Mouse (Mus musculus) adipocyte (in vitro differentiated cells): Measurements from ENCODE around the gene Cdrt4.
A peak's percentile ranks its signal among the peaks of the same experiment; 100 is the strongest.

Experiments used
- DNase-seq: peaks from one replicate; pipeline ENCODE4 v3.0.0-alpha.2; 2016; ENCODE audit warnings: low spot score

The Cdrt4 gene

DNA sequence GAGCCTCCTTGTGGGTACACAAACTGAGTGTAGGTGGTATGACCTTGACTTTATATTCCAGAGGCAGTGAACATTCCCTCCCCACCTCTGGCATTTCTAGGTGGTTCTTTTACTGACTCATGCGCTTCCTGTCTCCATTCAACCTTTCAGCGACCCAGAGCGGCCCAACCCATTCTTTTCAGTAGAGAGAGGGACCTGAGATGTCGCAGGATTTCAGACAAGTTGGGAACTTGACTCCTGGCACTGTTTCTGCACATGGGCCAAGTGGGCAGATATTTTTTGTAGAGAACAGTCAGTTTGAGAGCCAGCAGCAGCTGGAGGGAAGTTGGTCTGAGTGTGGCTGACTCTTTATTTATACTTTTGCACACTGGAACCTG lies 45.5 kb downstream of the Cdrt4 start:
- DNase-seq, result peak; percentile 36

DNA sequence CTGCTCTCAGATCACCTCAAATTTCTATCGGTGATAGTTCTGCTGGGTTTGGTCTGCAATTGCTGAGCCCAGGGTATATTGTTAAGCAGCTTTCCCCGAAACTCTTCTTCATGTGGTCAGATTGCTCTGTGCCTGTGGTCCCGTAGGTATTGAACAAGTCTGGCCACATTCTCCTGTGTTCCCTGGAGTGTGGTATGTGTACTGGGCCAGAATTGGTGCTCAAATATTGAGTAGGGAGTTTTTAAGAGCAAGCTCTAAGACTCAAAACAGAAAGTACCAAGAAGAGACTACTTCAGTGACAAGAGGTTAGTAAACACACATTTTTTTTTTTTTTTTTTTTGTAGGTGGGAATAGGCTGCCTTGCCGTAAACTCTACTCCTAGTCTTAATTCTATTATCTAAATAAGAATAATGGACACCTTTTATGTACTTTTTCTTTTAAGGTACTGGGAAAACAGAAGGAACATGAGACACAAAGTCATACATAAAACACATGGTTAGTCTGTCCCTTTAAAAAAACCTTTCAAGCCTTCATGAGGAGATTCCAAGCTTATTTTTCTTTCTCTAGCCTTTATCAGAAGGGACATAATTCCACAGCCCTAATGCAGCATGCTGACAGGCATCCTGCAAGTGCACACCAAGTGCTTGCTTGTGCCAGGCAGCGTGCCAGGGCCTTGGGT lies 46.2 kb downstream of the Cdrt4 start:
- peak; percentile 60 for DNase-seq

DNA sequence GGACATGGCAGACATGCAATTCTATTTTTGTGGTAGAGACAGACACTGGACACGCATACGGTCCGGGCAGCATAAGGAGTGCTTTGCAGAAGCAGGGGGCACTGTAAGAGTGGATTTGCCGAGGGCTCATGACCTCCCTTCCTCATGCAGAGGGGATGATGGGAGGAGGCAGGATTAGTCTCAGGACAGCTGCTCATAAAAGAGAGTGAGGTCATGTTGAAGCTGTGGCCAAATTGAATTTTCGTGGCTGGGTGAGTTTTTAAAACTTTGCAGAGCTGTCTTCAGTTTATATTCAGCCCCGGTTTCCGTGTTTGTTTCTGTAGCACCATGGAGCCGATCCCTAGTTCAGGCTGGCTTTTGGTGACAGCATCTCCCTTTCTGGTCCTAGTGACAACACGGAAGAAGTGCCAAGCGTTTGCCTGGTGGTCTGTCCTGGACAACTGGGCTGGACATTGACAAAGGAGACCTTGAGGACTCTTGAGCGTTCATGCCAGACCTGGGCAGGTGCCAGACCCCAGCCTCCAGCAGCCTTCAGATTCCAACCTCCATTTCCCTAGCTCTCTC lies 46.8 kb downstream of the Cdrt4 start:
- DNase-seq, result no peak

DNA sequence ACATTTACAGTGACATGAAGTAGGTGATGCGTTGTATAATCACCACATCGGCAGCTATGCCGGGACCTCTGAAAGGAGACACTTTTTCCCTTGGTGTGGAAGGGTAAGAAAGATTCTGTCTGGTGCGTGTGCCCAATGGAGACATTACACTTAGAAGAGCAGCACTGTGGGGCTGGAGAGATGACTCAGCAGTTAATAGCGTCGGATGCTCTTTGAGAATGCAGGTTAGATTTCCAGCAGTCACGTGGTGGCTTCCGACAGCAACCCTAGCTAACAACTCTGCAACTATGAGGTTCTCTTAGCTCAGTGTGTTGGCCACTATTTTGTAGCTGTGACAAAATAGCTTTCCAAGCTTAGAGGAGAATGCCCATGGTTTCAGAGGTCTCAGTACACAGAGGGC lies 49.1 kb downstream of the Cdrt4 start:
- no peak for DNase-seq

DNA sequence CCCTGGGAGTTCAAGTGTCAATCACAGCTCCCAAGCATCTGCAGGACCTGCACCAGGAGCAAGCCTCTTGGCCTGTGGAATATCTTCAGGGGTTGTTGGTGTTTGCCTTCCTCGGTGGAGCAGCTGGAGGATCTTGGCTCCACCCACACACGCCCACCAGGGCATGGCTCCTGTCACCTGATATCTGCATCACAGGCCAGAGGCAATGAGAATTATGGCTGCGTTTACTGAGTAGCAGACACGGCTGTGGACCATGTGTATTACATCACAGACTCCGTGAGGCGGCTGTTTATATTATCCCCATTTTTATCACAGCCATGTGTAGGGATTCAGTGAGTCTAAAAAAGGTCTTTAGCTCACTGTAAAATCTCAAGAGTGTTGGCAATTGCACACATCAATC lies 53.6 kb downstream of the Cdrt4 start:
- no peak for DNase-seq

DNA sequence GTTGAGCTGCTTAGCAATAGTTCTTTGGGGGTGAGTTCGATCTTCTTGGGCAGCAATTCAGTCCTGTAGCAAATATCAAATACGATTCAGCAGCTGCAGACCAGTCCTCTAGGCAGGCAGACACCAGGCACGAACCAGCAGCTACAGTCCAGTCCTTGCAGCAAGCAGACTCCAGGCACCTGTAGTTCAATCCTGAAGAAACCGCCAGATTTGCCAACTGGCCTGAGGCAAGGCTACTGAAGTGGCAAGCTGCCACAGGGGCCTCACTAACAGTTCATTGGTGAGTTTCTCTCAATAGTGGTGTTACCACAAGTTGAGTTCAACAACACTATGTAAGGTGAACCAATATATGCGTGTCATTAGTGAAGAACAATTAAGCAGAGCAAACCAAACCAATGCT lies 56.4 kb downstream of the Cdrt4 start:
- DNase-seq, result no peak

DNA sequence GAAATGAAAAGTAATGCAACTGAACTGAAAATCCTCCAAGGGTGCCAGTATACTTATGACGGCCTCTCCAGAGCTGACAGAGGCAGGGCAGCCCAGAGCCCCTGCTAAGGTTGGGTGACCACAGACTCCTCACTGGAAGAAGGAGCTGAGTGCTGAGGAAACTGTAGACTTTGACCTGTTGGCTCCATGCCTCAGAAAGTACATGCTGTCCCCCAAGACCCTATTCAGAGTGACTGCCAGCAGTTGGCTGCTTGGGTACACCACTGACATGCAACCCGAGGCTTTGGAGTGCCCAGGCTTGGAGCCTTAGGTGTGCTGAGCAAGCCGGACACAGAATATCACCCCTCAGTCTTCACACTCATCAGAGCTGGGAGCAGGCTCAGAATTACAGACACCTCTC lies 57.0 kb downstream of the Cdrt4 start:
- DNase-seq, result no peak

DNA sequence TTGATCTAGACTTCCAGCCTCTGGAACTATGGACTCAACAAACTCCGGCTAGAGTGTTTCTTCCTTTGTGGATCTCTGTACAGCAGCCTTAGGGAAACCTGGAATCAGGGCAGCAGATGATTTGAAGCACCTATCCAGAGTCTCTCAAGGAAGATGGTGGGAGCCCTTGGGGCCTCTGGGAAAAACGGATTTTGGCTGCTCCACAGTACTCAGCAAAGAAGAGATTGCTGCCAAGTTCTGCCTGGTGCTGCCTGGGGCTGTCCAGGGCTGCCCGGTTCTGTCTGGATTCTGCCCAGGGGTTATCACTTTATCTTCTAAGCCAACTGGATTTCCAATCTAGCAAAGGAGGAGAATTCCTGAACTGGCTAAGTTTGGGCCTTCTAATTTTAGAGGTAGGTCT lies 58.8 kb downstream of the Cdrt4 start:
- DNase-seq, result peak; percentile 57

DNA sequence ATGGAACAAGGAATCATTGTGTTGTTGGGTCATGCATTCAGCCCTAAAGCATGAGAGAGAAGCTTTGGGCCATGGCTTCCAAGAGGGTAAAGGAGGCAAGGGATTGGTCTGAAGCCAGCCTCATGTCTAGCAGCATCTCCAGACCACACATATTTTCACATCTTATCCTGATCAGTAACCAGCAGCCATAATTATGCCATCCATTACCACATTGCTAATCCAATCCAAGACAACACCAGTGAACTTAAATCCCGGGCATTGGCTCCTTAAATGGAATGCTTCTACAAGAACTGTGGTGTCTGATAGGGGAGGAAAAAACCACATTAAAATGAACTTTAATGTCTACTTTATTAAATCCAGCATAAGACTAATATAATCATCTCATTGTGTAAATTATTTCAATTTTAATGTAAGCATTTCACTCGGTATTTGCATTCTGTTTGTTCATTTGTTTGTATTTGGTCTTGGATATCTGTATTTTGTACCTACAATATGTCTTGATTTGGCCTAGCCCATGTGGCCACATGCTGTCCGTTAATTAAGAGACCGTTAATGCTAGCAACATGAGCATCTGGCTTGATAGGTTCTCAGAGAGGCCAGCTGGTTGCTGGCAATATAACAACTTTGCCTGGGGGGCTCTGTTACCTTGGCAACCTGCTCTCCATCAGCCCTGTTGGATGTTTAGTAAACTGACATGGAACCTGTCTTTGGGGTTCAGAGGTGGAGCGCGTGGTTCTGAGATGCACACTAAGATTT lies 66.5 kb downstream of the Cdrt4 start:
- DNase-seq, result no peak

DNA sequence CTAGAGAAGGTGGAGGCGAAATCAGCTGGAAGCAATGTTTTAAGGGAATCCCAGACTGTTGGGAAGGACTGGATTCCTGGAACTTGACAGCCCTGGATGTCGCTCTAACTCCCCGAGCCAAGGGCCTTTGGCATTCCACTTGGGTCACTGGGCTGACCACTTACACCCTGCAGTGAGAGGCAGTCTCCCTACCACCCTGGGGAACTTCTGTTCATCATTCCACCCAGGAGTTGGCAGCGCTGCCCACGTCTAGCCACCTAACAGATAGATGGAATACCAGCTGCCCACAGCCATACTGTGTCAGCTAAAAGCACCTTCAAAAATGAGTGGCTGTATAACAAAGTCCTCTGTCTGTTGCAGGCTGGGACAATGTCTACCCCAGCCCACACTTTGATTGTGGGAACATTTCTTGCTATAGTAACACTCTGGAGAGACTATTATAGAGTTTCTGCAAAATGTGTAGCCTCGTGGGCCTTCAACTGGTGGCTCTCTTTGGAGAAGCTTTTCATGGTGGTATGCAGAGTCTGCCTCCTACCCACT lies 67.2 kb downstream of the Cdrt4 start:
- no peak for DNase-seq

DNA sequence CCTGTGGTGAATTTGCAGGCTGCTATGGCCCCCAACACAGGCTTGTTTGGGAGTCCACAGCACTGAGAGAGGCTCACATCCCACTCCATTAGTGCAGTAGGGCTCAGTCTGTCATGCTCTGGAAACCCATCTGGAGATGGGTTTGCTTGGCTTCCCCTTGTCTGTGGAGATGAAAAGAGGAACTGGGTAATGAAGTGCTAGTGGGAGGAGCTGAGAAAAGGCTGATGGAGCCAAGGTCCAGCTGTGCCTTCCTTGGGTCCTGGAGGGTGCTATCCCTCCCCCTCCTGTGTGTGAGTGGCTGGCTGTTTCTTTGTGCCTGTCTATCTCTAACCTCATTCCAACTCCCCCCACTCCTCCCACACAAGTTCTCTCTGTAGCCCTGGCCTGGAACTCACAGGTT lies 69.6 kb downstream of the Cdrt4 start:
- no peak for DNase-seq

DNA sequence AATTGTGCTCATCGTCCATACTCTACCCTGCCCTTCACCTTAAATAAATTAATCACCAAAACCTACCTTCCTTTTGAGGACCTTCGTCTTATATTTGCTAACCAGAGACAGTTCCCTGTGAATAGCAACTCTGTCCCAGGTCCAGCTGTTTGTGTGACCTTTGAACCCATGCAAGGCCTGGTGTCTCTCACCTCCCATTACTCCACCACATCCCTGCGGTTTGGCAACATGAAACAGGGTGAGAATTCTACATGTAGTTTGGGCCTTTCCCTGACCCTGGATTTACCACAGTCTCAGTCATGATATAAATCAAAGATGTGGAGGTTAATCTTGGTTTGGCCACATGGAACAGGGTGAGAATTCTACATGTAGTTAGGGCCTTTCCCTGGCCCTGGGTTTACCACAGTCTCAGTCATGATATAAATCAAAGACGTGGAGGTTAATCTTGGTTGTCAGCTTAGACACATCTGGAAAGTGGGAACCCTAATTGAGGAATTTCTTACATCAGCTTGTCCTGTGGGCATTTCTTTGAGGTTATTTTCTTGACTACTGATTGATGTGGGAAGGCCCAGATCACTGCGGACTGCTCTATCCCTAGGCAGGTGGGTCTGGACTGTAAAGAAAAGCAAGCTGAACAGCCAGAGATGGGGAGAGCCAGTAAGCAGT lies 70.3 kb downstream of the Cdrt4 start:
- DNase-seq, result no peak

DNA sequence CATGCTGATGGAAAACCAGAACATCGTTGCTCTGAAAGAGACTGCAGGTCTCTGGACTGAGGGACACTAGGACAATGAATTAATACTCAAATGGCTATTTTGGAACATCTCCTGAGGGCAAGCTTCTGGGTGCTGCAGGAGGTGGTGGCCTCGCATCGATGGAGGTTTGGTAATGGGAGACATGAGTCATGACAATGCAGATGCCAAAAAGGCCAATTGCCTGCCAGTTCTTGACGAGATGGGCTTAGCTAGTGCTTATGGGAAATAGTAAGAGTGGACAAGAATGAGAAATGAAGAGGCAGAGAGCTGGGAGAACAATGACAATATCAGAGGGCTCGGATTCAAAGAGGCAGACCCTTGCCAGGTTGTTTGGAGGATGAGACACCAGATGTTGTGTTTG lies 72.5 kb downstream of the Cdrt4 start:
- DNase-seq, result peak; percentile 57

DNA sequence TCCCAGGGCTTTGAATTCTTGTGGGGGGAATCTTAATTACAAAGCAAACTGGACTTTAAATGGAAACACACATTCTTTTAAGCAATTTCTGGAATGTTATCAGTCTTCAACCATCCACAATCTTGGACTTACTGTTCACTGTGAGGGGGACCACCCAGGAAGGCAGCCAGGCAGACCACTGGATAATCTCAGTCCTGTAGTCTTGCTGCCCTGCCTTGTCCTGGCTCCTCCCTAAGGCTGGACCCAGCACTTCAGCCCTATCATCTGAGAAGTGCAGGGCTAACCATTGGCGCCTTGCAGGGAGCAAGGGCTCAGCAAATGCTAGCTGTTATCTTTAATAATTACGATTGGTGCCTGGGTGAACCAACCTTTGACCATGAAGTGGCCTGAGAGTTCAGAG lies 73.1 kb downstream of the Cdrt4 start:
- no peak for DNase-seq

DNA sequence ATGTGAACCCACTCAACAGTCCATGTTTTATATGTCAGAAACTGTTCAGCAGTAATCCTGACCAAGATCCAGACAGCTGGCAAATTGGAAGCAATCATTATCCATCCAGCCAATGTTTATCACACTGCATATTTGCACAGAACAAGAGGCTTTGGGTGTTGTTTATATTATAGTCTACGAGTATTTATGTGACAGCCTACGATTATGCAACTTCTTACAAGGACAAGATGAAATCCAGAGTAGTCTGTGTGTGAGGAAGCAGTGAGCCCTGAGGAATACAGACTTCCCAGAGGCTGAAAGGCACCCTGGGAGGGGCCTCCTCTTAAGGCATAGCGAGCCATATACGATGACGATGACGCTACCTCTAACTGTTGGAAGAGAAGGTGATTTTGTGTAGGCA lies 74.5 kb downstream of the Cdrt4 start:
- peak; percentile 33 for DNase-seq

DNA sequence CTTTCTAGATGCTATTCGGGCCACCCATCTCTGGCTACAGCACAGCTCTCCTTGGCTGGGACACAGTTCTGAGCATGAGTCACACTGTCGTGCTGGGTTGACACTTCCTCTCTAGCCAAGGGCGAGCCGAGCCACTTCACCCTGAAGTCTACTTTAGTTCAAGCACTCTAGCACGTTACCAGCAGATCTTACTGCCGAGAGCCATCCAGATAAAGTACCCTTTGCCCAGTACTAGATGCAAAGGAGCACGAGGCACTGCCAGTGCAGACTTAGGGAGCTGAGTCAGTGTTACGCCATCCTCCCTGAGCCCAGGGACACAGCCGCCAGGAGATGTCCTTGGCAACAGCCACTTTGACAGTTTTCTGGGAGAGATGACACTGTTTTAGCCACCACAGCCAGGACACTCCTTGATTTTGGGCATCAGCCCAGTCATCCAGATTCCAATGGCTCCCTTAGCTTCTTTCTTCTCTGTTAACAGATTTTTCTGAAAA lies 75.7 kb downstream of the Cdrt4 start:
- peak; percentile 88 for DNase-seq

DNA sequence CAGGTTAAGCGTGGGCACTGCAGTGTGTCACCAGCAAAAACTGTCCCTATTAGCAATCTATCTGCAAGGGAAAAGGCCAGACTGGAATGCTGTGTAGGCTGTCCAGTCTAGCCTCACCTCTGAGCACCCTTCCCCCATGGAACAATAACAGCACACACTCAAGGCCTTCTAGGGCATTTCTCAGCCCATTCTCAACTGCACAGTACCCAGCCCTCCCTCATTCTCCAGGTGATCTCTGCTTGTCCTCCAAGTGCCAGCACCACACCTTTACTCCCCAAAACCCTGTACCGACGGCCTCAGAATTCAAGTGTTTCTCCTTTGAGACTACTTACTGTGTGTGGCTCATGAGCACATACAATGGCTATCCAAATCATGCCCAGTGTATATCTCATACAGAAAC lies 77.1 kb downstream of the Cdrt4 start:
- DNase-seq, result no peak

DNA sequence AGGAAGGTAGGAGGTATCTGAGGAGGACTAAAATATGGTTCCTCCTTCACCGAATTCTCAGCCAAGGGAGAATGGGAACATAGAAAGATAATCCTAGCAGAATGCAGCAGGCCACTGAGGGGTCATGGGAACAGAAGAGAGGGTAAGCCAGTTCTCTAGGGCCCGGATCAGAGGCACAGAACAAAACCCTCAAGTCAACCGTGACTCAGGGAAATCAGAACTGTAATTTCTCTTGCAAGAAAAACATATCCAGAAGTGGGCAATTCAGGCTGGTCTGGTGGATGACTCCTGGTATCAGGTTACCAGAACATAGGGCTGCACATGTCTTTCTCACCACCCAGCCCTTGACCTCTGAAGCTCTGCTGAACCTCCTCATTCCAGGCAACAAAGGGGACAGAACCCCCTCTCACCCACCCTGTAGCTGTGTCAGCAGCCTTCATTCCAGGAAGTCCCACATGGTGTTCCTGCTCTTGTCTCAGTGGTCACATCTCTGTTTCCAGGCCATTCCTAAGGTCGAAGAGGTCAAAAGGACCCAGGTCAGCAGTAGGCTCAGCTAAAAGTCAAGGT lies 78.2 kb downstream of the Cdrt4 start:
- DNase-seq, result peak; percentile 36

DNA sequence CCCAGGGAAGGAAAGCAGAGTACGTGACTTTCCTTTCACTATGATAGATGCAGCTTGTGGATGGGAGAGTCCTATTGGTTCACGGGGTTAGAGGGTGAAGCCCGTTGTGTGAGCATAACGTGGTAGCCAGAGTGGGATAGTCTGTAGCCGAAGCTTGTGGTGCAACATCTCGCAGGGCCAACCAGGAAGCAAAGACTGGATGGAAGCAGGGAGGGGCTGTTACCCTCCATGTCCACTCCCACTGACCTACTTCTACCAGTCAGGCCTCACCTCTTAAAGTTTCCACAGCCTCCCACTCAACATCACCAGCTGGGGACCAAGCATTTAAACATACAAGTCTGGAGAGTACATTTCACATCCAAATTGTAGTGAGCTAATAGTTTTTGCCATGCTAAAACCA lies 78.7 kb downstream of the Cdrt4 start:
- DNase-seq, result no peak

DNA sequence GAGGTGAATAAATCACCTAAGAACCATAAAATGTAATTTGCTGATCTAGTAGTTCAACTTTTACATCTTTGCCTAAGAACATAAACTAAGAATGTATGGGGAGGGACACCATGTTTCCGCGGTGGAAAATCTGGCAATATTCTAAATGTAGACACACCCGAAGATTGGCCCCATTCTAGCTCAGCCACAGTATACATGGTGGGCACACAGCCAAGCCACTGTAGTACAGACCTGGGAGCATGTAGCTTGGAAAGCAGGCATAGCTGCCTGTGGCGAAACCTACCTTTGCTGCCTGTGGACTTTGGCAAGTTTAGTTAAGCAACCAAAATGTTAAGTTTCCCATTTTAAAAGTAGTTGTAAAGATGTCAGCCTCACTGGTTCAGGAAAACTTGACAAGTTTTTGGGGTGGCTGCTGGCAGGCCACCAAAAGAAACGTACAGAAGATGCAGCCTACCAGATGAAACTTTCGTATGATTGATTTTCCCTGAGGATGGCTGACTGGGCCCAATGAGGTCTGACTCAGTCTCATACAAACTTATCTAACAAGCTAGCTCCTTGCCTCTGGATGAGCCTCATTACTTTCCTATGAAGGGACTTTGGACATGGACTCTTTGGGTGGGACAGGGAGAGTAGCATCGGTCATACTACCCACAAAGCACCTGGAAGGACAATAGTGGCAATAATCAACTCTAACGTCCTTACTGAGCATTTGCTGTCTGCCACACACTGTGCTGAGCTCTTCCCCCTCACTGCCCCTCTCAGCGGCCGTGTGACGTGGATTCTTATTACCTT lies 84.6 kb downstream of the Cdrt4 start:
- DNase-seq, result no peak

DNA sequence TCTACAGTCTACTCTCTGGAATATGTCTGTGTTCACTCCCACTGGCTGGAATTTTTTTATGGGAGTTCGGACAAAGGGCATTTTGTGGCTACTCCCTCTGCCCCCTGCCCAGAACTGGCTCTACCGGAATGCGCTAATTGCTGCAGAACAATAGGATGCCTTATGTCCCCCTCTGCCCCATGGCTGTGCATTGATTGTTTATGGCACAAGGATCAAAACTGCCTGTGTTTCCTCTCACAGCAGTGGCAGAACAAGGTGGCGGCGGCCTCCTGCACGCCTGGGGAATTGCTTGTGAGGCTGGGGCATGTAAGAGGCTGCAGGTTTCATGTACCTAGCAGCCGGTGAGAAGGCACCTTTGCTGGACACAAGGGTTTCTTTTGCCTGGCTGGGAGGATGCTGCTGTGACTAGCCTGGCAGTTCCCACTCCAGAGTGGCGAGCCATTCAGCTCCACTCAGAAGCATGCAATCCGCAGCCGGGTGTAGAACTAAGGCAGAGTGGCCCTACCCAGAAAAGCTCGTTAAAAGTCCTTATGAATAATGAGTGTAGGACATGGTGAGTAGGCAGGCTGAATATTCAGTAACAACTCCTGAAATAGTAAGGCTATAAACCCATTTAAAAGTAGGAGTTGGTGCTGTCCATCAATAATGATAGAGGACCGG lies 89.1 kb downstream of the Cdrt4 start:
- no peak for DNase-seq
